Mouse (Mus musculus) erythroblast, adult 5-6 weeks (primary cell): ENCODE results near the gene Slc25a16. TPM values are rescaled to one million over a fixed set of nuclear protein-coding genes. Genes with fewer than 3 reads are reported as not detected.
"Not testable (repeated sequence)": the region's sequence is repeated elsewhere in the genome, so short reads cannot be mapped to it uniquely, and the experiment has no call there.

Experiments used
- ATAC-seq: replicated peaks from 2 replicates; pipeline ENCODE4 v1.8.0; 2016; ENCODE audit warnings: moderate number of reproducible peaks, mild to moderate bottlenecking, moderate TSS enrichment, inconsistent platforms; ENCODE audit not compliant: poor library complexity, low FRiP score, severe bottlenecking
- total RNA-seq, 2 experiments: library from RNA; stranded (forward) in 1 of 2; stranded (reverse) in 1 of 2; fragments of 150-400 nt in 1 of 2; fragments of 200-764, 138-1000 nt in 1 of 2; gene quantifications; 2 replicates each; pipeline versions ENCODE4 v1.2.3 to v1.2.4; 2015 to 2017; ENCODE audit warnings: low replicate concordance in 2 of 2

Slc25a16 gene
- total RNA-seq, 2 experiments from 2014 or later, result 6.7 to 9.3 TPM

GRCm38 (mm10) chr10:62900144-62900543, 20.3 kb upstream of the Slc25a16 start:
- ATAC-seq, result no peak

GRCm38 (mm10) chr10:62901826-62902225, 18.6 kb upstream of the Slc25a16 start:
- no peak for ATAC-seq

- ATAC-seq, result no peak
Measured at GRCm38 (mm10) chr10:62902829-62903228, 17.6 kb upstream of the Slc25a16 start.

GRCm38 (mm10) chr10:62906336-62906735, 14.1 kb upstream of the Slc25a16 start:
- ATAC-seq, result no peak

GRCm38 (mm10) chr10:62908896-62909295, 11.5 kb upstream of the Slc25a16 start, which contains the start of gene Tet1:
TSS of gene Tet1 (minus strand) at chr10:62908996.
- ATAC-seq, result not testable (repeated sequence)

- ATAC-seq, result no peak
Measured at GRCm38 (mm10) chr10:62911120-62911519, 9.3 kb upstream of the Slc25a16 start.

- no peak for ATAC-seq
Measured at GRCm38 (mm10) chr10:62918985-62919384, 1.4 kb upstream of the Slc25a16 start.

GRCm38 (mm10) chr10:62920766-62921156, 328 bp downstream of the Slc25a16 start:
- peak; percentile 27 for ATAC-seq

GRCm38 (mm10) chr10:62924096-62924635, 3.7 kb downstream of the Slc25a16 start:
- no peak for ATAC-seq

GRCm38 (mm10) chr10:62932381-62932780, 11.9 kb downstream of the Slc25a16 start:
- no peak for ATAC-seq

GRCm38 (mm10) chr10:62944975-62945580, 24.6 kb downstream of the Slc25a16 start:
- peak; percentile 56 for ATAC-seq

- peak; percentile 80 for ATAC-seq
Measured at GRCm38 (mm10) chr10:62946738-62947471, 26.5 kb downstream of the Slc25a16 start, which contains the start of gene Dna2. TSS of gene Dna2 (plus strand) at chr10:62947026.

GRCm38 (mm10) chr10:62948551-62948950, 28.1 kb downstream of the Slc25a16 start:
- no peak for ATAC-seq

- no peak for ATAC-seq
Measured at GRCm38 (mm10) chr10:62963956-62964355, 43.5 kb downstream of the Slc25a16 start.

- ATAC-seq, result no peak
Measured at GRCm38 (mm10) chr10:62965796-62966195, 45.4 kb downstream of the Slc25a16 start.

- no peak for ATAC-seq
Measured at GRCm38 (mm10) chr10:62966291-62966690, 45.9 kb downstream of the Slc25a16 start.

GRCm38 (mm10) chr10:62971821-62972220, 51.4 kb downstream of the Slc25a16 start:
- ATAC-seq, result no peak

GRCm38 (mm10) chr10:62979667-62980038, 59.2 kb downstream of the Slc25a16 start:
- ATAC-seq, result no peak

GRCm38 (mm10) chr10:62980039-62980954, 59.9 kb downstream of the Slc25a16 start, which contains the start of gene Rufy2:
TSS of gene Rufy2 (plus strand) at chr10:62980223.
- peak; percentile 66 for ATAC-seq

GRCm38 (mm10) chr10:62984072-62984471, 63.6 kb downstream of the Slc25a16 start:
- ATAC-seq, result no peak
